Mouse (Mus musculus) cerebellum, adult 8-10 months (tissue): ENCODE results near the gene Pclo.
"Not testable (repeated sequence)": the region's sequence is repeated elsewhere in the genome, so short reads cannot be mapped to it uniquely, and the experiment has no call there.

ENCODE experiments used
- DNase-seq: peaks from one replicate; pipeline ENCODE4 v3.0.0; 2022

Gene Pclo

DNA sequence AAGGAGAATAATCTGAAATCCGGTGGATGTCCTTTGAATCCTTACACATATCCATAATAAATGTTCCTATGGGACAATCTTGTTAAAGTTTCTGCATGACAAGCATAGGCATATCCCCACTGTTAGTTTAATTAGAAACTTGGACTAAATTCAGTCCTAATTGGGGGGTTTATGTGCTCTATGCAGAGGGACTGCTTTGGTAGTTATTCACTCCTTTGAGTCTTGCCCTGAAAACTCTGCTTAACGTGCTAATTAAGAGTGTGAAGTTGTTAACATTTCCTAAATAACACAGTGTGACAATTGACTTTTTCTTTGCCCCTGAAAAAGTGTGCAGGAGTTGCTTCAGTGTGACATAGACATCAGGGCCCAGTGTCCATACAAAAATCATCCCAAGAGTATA, 177.3 kb downstream of the Pclo start:
- no peak for DNase-seq

DNA sequence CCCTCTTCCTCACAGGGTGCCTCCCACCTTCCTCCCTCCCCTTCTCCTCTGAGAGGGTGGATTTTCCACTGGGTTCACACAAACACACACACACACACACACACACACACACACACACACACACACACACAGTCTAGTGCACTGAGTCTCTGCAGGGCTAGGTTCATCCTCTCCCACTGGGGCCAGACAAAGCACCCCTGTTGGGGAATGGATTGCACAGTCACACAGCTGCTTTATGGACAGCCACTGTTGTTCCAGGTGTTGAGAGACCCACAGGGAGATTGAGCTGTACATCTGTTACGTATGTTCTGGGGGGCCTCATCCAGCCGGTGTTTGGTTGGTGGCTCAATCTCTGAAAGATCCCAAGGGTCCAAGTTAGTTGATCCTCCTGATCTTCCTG, 182.0 kb downstream of the Pclo start:
- DNase-seq = no peak

DNA sequence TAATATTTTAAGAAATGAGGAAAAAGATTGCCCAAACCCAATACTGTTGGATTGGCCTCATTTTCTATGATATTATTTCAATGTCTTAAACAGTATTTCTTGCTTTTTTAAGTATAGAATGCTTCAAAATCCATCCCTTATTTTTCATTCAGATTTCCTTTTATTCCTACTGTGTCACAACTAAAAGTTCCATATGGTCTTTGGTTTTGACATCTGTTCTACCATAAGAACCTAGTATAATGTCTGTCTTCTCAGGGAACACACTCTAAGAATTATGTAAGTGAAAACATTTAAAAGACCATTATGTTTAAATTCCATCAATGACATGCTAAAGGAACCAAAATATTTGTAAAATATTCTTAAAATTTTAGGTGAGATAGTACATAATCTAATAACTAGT, 186.2 kb downstream of the Pclo start:
- DNase-seq = no peak

GRCm38 (mm10) chr5:14705423-14705822, 190.7 kb downstream of the Pclo start:
- DNase-seq = no peak

DNA sequence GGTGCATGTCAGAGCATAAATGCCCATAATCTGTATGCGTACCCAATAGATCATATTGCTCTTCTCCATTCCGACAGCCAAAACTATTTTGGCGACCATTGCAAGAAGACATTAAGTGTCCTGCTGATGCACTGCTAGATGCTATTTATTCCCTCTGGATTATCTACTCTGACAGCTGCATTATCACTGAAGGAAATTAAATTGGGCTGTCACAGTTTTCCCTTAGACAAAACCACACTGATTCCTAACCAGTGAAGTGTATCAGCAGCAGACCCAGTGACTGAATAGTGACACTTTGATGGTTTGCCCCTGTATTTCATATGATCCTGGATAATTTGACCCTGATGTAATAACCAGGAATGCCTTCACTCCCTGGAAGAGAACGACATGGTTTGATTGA, 192.6 kb downstream of the Pclo start:
- DNase-seq = no peak

GRCm38 (mm10) chr5:14723576-14723975, 208.9 kb downstream of the Pclo start:
- no peak for DNase-seq

DNA sequence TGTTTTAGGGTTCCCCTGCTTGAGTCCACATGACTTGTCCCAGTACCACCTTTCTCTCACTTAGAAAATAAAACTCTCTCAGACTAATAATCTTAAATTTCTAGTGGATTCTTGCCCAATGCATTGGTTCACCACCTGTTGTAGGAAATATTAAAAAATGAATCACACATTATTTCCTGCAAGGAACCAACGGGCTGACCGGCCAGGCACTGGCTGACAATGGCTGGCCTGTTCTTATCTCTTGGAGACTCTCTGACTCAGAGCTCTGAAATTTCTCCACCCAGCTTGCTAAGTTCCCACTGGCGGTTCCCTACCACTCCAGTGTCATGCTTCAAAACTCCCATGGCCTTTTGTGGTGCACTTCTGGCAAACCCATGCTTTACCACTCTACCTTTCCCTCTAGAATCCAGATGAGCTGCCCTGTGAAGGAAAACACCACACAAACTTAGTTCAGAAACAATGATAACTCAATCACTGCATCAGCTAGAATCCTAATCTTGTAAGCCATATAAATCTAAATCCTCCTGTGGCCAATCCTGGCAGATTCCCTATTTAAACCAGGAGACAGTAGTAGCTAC, 214.0 kb downstream of the Pclo start:
- no peak for DNase-seq

DNA sequence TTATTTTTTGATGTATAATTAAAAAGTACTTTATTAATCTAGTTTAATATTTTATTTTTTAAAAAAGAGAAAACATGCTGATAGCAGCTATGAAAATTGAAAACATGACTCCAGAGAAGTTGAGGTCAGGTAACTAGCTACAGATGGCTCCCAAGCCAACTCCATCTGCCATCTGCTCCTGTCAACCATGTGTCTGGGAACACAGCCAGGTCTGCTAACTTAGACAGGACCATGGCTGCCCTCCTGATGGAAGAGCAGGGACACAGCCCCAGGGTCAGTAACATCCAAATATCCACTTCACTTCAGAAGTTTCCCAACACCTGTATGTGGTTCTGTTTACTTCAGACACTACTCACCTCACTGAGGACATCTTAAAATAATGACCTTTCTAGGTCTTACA, 236.2 kb downstream of the Pclo start:
- DNase-seq = peak; percentile 91

DNA sequence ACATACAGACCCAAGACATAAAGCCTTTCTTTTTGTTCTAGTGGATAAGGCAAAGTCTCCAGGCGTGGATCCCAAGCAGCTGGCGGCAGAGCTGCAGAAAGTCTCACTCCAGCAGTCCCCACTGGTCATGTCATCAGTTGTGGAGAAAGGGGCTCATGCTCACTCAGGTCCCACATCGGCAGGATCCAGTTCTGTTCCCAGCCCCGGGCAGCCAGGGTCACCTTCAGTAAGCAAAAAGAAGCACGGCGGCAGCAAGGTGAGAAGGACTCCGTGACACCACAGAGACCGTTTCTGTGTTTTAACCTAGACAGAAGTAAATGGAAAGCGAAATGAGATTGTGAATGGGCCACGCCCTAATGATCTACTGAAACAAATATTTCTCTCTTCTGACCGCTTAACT, 252.0 kb downstream of the Pclo start:
- no peak for DNase-seq

GRCm38 (mm10) chr5:14782362-14783082, 267.8 kb downstream of the Pclo start:
- no peak for DNase-seq

- DNase-seq = no peak
Measured at GRCm38 (mm10) chr5:14793891-14794290, 279.2 kb downstream of the Pclo start.

- DNase-seq = peak; percentile 52
Measured at GRCm38 (mm10) chr5:14807136-14807535, 292.4 kb downstream of the Pclo start.

- DNase-seq = no peak
Measured at GRCm38 (mm10) chr5:14833165-14833860, 318.6 kb downstream of the Pclo start.

DNA sequence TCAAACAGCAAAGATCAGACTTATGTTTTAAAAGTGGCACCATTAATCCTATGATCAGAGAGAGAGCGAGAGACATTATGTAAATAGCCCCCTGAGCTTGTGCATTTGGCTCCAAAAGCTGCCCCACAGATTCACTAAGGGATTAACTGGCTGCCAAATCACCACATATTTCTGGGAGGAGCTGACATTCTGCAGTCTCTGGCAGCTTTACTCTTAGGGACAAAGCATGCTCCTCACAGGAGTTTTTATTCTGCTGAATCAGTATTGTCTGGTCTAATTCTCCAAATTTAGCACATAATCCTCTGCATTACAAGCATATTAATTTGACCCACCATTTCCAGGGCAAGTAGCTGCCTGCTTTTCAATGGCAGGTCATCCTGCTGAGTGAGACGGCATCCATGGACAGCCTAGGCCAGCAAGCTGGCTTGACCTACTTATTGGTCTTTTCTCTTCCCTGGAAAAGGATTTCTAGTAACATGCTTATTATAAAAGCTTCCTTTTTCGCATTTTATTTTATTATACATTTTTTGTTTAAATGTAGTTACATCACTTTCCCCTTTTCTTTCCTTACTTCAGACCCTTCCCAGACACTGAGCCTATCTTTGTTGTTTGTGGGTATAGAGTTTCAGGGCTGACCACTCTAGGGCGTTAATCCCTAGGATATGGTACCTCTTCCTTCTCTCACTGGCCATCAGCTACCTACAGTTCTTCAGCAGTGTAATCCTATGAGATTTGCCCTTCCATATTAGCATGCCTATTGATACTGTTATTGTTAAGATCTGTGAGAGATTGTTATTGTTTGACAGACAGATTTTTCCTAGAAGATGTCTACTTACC, 319.7 kb downstream of the Pclo start:
- peak; percentile 36 for DNase-seq

- DNase-seq = no peak
Measured at GRCm38 (mm10) chr5:14853650-14854049, 338.9 kb downstream of the Pclo start.

DNA sequence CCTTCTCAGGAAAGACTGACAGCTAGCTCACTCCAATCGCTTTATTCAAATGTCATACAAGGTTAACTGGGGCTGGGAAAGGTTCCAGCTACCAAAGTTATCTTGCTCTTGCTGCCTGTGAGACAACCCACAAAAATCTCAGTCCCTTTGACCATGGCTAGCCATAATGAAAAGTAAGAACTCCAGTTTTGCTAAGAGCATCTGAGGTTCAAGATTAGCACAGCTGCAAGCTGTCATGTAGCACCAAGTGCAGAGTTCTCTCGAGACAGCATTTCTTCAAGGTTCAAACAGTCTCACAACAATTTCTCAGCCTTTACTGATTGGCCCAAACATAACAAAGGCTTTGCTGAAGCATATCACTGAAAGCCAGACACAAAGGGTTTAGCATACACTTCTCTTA, 370.6 kb downstream of the Pclo start:
- not testable (repeated sequence) for DNase-seq

DNA sequence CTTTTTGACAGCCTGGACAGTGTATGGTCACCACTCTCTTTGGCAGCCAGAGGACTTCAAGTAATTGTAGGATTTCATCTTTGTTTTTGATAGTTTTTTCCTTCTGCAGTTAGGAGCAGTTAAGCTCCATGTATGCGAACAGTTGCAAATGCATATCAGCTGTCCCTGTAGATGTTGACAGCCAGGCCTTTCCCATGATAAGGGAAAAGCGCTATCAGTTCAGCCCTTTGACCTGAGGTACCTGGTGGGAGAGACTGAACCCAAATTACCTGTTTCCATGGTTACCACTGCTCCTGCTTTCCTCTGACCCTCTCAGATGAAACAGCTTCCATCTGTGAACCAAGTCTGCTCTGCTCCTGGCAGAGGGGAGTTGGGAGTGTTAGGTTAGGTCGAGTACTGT, 377.5 kb downstream of the Pclo start:
- DNase-seq = no peak

GRCm38 (mm10) chr5:14903539-14903938, 388.8 kb downstream of the Pclo start:
- DNase-seq = not testable (repeated sequence)
